Mouse (Mus musculus) CH12.LX (cell line): ENCODE measurements around the gene Klhl18. TPM values are rescaled to one million over a fixed set of nuclear protein-coding genes. Genes with fewer than 3 reads are reported as not detected.

Source experiments
- DNase-seq: peaks from one replicate; pipeline ENCODE4 v3.0.0-alpha.2; 2013; ENCODE audit errors: extremely low read depth
- H3K27ac ChIP-seq: 2 replicates; pipeline ENCODE4 v1.5.1; 2012; ENCODE audit warnings: low read depth, mild to moderate bottlenecking, control low read depth, moderate library complexity; ENCODE audit not compliant: insufficient read depth
- H3K27me3 ChIP-seq: replicated peaks from 2 replicates; pipeline ENCODE3; 2012; ENCODE audit warnings: inconsistent platforms
- H3K36me3 ChIP-seq, 2 experiments: replicated peaks in 1 of 2; 2 replicates each; pipeline versions ENCODE3 to v1.6.1; 2012; ENCODE audit warnings: inconsistent platforms in 1 of 2, low read length in 1 of 2, mild to moderate bottlenecking in 1 of 2, mixed read lengths in 1 of 2, moderate library complexity in 1 of 2; ENCODE audit not compliant: control insufficient read depth in 1 of 2, insufficient read depth in 1 of 2
- H3K4me1 ChIP-seq, 2 experiments: 2 replicates each; pipeline ENCODE4 v1.6.1; 2012; ENCODE audit warnings: inconsistent platforms in 1 of 2, moderate library complexity in 1 of 2; ENCODE audit not compliant: insufficient read depth in 2 of 2, control insufficient read depth in 1 of 2
- H3K4me2 ChIP-seq: 2 replicates; pipeline ENCODE4 v1.6.1; 2012; ENCODE audit warnings: low read depth, mild to moderate bottlenecking, control low read depth; ENCODE audit not compliant: poor library complexity, insufficient read depth, severe bottlenecking
- H3K4me3 ChIP-seq, 3 experiments: fragments of 150-350 bp in 1 of 3; sonication (generic) in 1 of 3; replicated peaks in 1 of 3; 2 replicates each; pipeline versions ENCODE3 to v1.5.1; 2011 to 2012; ENCODE audit warnings: low read depth in 2 of 3, low read length in 2 of 3, mild to moderate bottlenecking in 2 of 3, moderate library complexity in 2 of 3, control low read depth in 1 of 3, improper control_type of control experiment in 1 of 3, inconsistent platforms in 1 of 3, mixed read lengths in 1 of 3; ENCODE audit not compliant: poor library complexity in 1 of 3
- H3K79me2 ChIP-seq: replicated peaks from 2 replicates; pipeline ENCODE4 v1.6.1; 2012; ENCODE audit warnings: mild to moderate bottlenecking, moderate library complexity; ENCODE audit not compliant: control insufficient read depth, poor library complexity, insufficient read depth, severe bottlenecking; ENCODE audit errors: extremely low read depth
- H3K9ac ChIP-seq: 2 replicates; pipeline ENCODE4 v1.6.1; 2012; ENCODE audit warnings: low read depth, mild to moderate bottlenecking, control low read depth, moderate library complexity; ENCODE audit not compliant: insufficient read depth
- H3K9me3 ChIP-seq: replicated peaks from 2 replicates; pipeline ENCODE3; 2012; ENCODE audit warnings: low read length, inconsistent platforms, mixed read lengths
- CHD1 ChIP-seq: IDR thresholded peaks from 2 replicates; pipeline ENCODE4 v1.6.1; 2012; ENCODE audit warnings: low read depth, low read length, improper control_type of control experiment, inconsistent platforms
- CHD2 ChIP-seq: IDR thresholded peaks from 2 replicates; pipeline ENCODE4 v1.6.1; 2011; ENCODE audit warnings: low read length, improper control_type of control experiment
- CTCF ChIP-seq, 2 experiments: IDR thresholded peaks in 1 of 2; conservative IDR thresholded peaks in 1 of 2; 2 replicates each; pipeline ENCODE4 v1.5.1; 2011 to 2012; ENCODE audit warnings: low read depth in 2 of 2, low read length in 2 of 2, improper control_type of control experiment in 1 of 2, inconsistent platforms in 1 of 2, mild to moderate bottlenecking in 1 of 2, moderate library complexity in 1 of 2
- ELF1 ChIP-seq: IDR thresholded peaks from 2 replicates; pipeline ENCODE4 v1.6.1; 2014; ENCODE audit warnings: low read depth, mild to moderate bottlenecking, inconsistent platforms, low read length, improper control_type of control experiment
- GABPA ChIP-seq: IDR thresholded peaks from 2 replicates; pipeline ENCODE4 v1.6.1; 2012; ENCODE audit warnings: low read depth, low read length, improper control_type of control experiment, inconsistent platforms; ENCODE audit not compliant: insufficient replicate concordance
- IRF4 ChIP-seq: IDR thresholded peaks from 2 replicates; pipeline ENCODE4 v1.6.1; 2014; ENCODE audit warnings: low read depth, mild to moderate bottlenecking, inconsistent platforms, low read length, improper control_type of control experiment
- JUND ChIP-seq: conservative IDR thresholded peaks from 2 replicates; pipeline ENCODE4 v1.6.1; 2011; ENCODE audit warnings: low read depth, low read length, improper control_type of control experiment
- KAT2A ChIP-seq: IDR thresholded peaks from 2 replicates; pipeline ENCODE4 v1.6.1; 2012; ENCODE audit warnings: low read length, improper control_type of control experiment, inconsistent platforms; ENCODE audit not compliant: insufficient replicate concordance
- MAFK ChIP-seq: IDR thresholded peaks from 2 replicates; pipeline ENCODE4 v1.6.1; 2011; ENCODE audit warnings: low read length, improper control_type of control experiment; ENCODE audit not compliant: insufficient replicate concordance
- MEF2A ChIP-seq: IDR thresholded peaks from 2 replicates; pipeline ENCODE4 v1.6.1; 2014; ENCODE audit warnings: low read depth, mild to moderate bottlenecking, inconsistent platforms, low read length, improper control_type of control experiment, borderline replicate concordance
- MXI1 ChIP-seq: IDR thresholded peaks from 2 replicates; pipeline ENCODE4 v1.6.1; 2011; ENCODE audit warnings: mild to moderate bottlenecking, low read depth, low read length, improper control_type of control experiment
- MYC ChIP-seq: IDR thresholded peaks from 2 replicates; pipeline ENCODE4 v1.6.1; 2011; ENCODE audit warnings: low read depth, mild to moderate bottlenecking, improper control_type of control experiment, low read length
- NELFE ChIP-seq: IDR thresholded peaks from 2 replicates; pipeline ENCODE4 v1.6.1; 2011; ENCODE audit warnings: low read depth, low read length, improper control_type of control experiment
- NRF1 ChIP-seq: IDR thresholded peaks from 2 replicates; pipeline ENCODE4 v1.6.1; 2014; ENCODE audit warnings: low read depth, mild to moderate bottlenecking, inconsistent platforms, low read length, improper control_type of control experiment, moderate library complexity
- PAX5 ChIP-seq: IDR thresholded peaks from 2 replicates; pipeline ENCODE4 v1.6.1; 2012; ENCODE audit warnings: low read length, inconsistent platforms, mixed read lengths
- POLR2A ChIP-seq: IDR thresholded peaks from 2 replicates; pipeline ENCODE4 v1.6.1; 2011; ENCODE audit warnings: low read depth, mild to moderate bottlenecking, improper control_type of control experiment, low read length
- POLR2AphosphoS2 ChIP-seq: IDR thresholded peaks from 2 replicates; pipeline ENCODE4 v1.6.1; 2011; ENCODE audit warnings: low read depth, low read length, improper control_type of control experiment
- RAD21 ChIP-seq: IDR thresholded peaks from 2 replicates; pipeline ENCODE4 v1.6.1; 2011; ENCODE audit warnings: low read depth, mild to moderate bottlenecking, low read length, improper control_type of control experiment, moderate library complexity
- RCOR1 ChIP-seq: conservative IDR thresholded peaks from 2 replicates; pipeline ENCODE4 v1.6.1; 2012; ENCODE audit warnings: low read depth, mild to moderate bottlenecking, inconsistent platforms, low read length, improper control_type of control experiment
- SMC3 ChIP-seq: IDR thresholded peaks from 2 replicates; pipeline ENCODE4 v1.6.1; 2011; ENCODE audit warnings: low read depth, low read length, improper control_type of control experiment
- TBP ChIP-seq: conservative IDR thresholded peaks from 2 replicates; pipeline ENCODE4 v1.6.1; 2011; ENCODE audit warnings: low read depth, low read length, improper control_type of control experiment
- TCF12 ChIP-seq: IDR thresholded peaks from 2 replicates; pipeline ENCODE4 v1.6.1; 2014; ENCODE audit warnings: low read depth, mild to moderate bottlenecking, inconsistent platforms, low read length, improper control_type of control experiment
- UBTF ChIP-seq: IDR thresholded peaks from 2 replicates; pipeline ENCODE4 v1.6.1; 2012; ENCODE audit warnings: low read depth, mild to moderate bottlenecking, inconsistent platforms, low read length, improper control_type of control experiment, moderate library complexity
- USF2 ChIP-seq: conservative IDR thresholded peaks from 2 replicates; pipeline ENCODE4 v1.6.1; 2011; ENCODE audit warnings: low read depth, low read length, improper control_type of control experiment
- ZKSCAN1 ChIP-seq: IDR thresholded peaks from 2 replicates; pipeline ENCODE4 v1.6.1; 2012; ENCODE audit warnings: low read depth, inconsistent platforms, low read length, improper control_type of control experiment, borderline replicate concordance
- ZMIZ1 ChIP-seq: IDR thresholded peaks from 2 replicates; pipeline ENCODE4 v1.6.1; 2012; ENCODE audit warnings: low read depth, mild to moderate bottlenecking, inconsistent platforms, low read length, improper control_type of control experiment
- ZNF384 ChIP-seq: IDR thresholded peaks from 2 replicates; pipeline ENCODE4 v1.6.1; 2012; ENCODE audit warnings: low read depth, low read length, improper control_type of control experiment, inconsistent platforms
- dilution Hi-C: fragments of 300-500 bp; cut with MboI; formaldehyde crosslinking; loops from 2 replicates; pipeline ENCODE4 v1.14.3; 2020; ENCODE audit warnings: low sequenced_read_pairs; ENCODE audit not compliant: extremely low pct_unique_long_range_greater_than_20kb, extremely low pct_ligation_motif_present
- in situ Hi-C: fragments of 300-500 bp; cut with MboI; formaldehyde crosslinking; loops from 3 replicates; pipeline ENCODE4 v1.14.3; 2019; ENCODE audit warnings: low sequenced_read_pairs, low pct_ligation_motif_present, low pct_unique_long_range_greater_than_20kb, mixed read lengths
- polyA plus RNA-seq: library from polyadenylated mRNA; unstranded; fragments of >175 nt; gene quantifications from 2 replicates; pipeline ENCODE4 v1.2.1, GENCODE M21; 2012; ENCODE audit warnings: low read depth; ENCODE audit not compliant: insufficient read length
- total RNA-seq, 2 experiments: library from RNA; depleted of rRNA; stranded (reverse); fragments of 300-350 nt in 1 of 2; fragments of >200 nt in 1 of 2; gene quantifications; 2 replicates each; pipeline ENCODE4 v1.2.3; 2012 to 2014

Gene Klhl18
- total and polyA plus RNA-seq, 3 experiments, result 3.0 to 10.1 (median 4.8) TPM

DNA sequence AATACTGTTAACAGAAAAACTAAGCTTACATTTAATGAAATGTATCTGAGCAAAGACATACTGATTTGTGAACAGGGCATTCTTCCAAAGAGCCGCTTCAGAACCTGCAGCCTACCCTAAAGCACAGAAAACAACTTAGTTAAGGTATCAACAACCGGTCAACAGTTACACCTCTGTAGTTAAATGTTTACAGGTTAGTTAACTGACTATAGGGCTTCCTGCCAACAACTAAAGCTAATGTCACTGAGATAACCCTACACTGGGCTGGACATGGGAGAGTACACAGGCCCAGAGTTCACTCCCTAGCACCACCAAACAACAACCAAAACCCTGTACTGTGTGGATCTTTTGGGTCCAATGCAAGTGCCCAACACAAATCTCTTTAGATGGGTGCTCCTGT is 73.8 kb downstream of the Klhl18 start:
- H3K27me3 ChIP-seq, result no peaks in the 10 kb centered on the region
- no peak overlapping the region for H3K27ac ChIP-seq
- no peak overlapping the region for H3K4me2 ChIP-seq
- in situ Hi-C loops, result no loop called here
- peaks cover 4 to 53% of the 10 kb centered on the region in 2 experiments; a peak in 3 of 4 replicates for H3K4me1 ChIP-seq
- peaks cover 33% of the 10 kb centered on the region for H3K79me2 ChIP-seq
- H3K9ac ChIP-seq, result no peak overlapping the region
- H3K36me3 ChIP-seq, result peaks cover 4 to 70% of the 10 kb centered on the region in 2 experiments
- H3K4me3 ChIP-seq, result no peak overlapping the region
- H3K9me3 ChIP-seq, result no peaks in the 10 kb centered on the region
- dilution Hi-C loops, result no loop called here
- TF ChIP-seq JUND (no peak), PAX5 (no peak), POLR2AphosphoS2 (no peak), TBP (no peak), CTCF (conservative IDR thresholded peaks at IDR 0.05 in 1 of 2, IDR thresholded peaks at IDR 0.05 in 1 of 2; ENCODE audit: low read depth in 2 of 2, low read length in 2 of 2) (no peak), KAT2A (no peak), CHD2 (no peak), MYC (no peak), CHD1 (no peak), SMC3 (no peak), ZMIZ1 (no peak), IRF4 (no peak), NRF1 (no peak), TCF12 (no peak), GABPA (no peak), POLR2A (no peak), RAD21 (no peak), RCOR1 (no peak), UBTF (no peak), ZKSCAN1 (no peak)
- no peak for DNase-seq

DNA sequence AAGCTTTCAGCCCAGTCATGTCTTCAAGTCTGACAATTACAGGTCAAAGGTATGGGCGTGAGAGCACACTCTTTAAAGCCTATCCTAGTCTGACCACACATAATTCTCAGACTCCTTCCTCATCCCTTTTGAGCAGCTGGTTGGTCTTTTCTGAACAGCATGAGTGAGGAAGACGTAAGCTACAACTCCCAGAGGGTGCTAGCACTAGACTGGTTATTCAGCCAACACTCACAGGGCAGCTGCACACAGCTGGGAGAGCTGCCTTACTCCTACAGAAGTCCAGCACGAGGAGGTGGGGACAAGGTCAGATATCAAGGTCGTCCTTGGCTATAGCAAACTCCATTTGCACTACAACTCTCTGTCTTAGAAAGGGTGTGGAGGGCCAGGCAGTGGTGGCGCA is 75.8 kb downstream of the Klhl18 start:
- peaks cover 15 to 83% of the 10 kb centered on the region in 2 experiments for H3K36me3 ChIP-seq
- H3K27me3 ChIP-seq, result no peaks in the 10 kb centered on the region
- in situ Hi-C loops, result no loop called here
- peaks cover 16% of the 10 kb centered on the region for H3K79me2 ChIP-seq
- H3K27ac ChIP-seq, result no peak overlapping the region
- TF ChIP-seq NRF1 (no peak), NELFE (no peak), ZNF384 (no peak), MXI1 (no peak), MAFK (no peak), PAX5 (no peak), MEF2A (no peak), MYC (no peak), TCF12 (no peak), USF2 (no peak), TBP (no peak), CTCF (conservative IDR thresholded peaks at IDR 0.05 in 1 of 2, IDR thresholded peaks at IDR 0.05 in 1 of 2; ENCODE audit: low read depth in 2 of 2, low read length in 2 of 2) (no peak), ELF1 (no peak)
- TF ChIP-seq, all 38 proteins: peak for 0
- dilution Hi-C loops, result no loop called here
- Histone ChIP-seq H3K4me3 (no peak overlapping the region), H3K4me2 (no peak overlapping the region), H3K4me1 (peaks cover 0 to 44% of the 10 kb centered on the region in 2 experiments; a peak in 2 of 4 replicates), H3K9me3 (no peaks in the 10 kb centered on the region), H3K9ac (no peak overlapping the region)
- no peak for DNase-seq
